Mouse (Mus musculus) kidney, adult 11 months (tissue): ENCODE measurements around the gene Dact2.
A peak's percentile ranks its signal among the peaks of the same experiment; 100 is the strongest.

Experiments used
- DNase-seq: peaks from one replicate; pipeline ENCODE4 v3.0.0; 2022

The Dact2 gene

DNA sequence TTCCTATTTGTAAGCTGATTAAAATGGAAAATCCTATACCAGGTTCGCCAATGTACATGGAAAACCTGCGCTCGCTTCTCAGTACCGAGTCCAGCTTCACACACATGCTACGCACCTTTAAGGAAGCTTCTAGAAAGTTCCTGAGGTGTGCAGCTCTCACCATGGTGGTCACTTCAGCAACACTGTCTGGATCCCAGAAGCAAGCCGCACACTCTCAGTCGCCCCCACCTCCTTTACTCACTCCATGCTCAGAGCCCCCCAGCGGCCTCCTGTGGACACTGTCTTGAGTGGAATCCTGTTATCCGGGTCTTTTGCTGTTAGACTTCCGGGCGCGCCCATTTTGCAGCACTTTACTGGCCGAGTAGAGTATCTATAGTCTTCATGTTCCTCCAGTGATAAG, at the start of gene Dact2:
Gene Dact2 (minus strand): TSS at position 244 of the 400 bp plus-strand sequence.
- DNase-seq = no peak

DNA sequence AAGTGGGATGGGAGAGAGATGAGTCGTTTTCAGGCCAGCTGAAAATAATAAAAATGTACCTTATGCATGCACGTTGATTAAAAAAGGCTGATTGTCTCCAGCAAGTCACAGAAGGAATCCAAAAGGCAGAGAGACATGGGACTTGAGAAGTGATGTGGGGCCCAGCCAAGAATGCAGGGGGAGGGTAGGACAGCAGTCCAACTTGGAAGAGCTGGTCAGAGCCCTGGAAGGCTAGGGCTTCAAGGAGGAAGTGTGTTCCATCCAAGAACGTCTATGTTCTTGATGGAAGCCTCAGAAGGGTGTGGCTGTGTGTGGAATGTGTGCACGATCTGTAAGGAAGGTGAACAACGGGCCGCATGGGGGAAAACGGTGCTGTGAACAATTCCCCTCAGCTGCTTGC, 48.4 kb upstream of the Dact2 start:
- no peak for DNase-seq

GRCm38 (mm10) chr17:14250401-14250800, 46.3 kb upstream of the Dact2 start:
- no peak for DNase-seq

DNA sequence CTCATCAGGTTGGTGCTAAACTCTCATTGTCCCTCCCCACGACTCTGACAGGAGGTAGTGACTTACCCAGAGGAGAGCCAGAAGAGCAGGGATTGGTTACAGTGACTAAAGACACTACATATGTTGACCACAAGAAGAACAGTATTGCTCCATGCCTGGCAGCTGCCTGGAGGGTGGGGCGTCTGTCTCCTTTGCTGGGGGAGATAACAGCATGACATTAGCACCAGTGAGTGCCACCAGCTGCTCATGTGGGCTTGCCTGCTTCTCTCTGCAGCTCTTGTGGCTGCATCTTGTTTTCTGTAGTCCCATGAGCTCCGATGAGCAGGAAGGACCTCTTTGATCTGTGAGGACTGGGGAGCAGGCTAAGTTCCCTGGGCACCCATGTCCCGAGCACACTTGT, 45.5 kb upstream of the Dact2 start:
- no peak for DNase-seq

DNA sequence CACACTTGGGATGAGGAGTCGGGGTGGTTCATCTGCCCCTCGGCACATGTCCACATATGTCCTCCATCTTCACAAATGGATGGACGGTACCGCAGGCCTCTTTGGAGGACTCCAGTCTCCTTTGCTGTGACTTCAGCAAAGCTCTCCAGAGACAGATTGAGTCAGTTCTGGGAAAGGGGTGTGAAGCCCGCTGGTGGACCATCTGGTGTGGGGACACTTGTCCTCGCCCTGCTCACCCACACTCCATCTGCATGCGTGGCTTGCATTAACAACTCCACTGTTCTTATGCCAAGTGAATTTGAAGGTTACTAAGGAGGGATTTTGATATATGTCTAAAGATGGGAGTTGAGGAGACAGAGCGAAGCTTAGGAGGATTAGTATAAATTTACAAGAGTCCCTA, 43.8 kb upstream of the Dact2 start:
- DNase-seq = no peak

- no peak for DNase-seq
Measured at GRCm38 (mm10) chr17:14246266-14246665, 42.2 kb upstream of the Dact2 start.

DNA sequence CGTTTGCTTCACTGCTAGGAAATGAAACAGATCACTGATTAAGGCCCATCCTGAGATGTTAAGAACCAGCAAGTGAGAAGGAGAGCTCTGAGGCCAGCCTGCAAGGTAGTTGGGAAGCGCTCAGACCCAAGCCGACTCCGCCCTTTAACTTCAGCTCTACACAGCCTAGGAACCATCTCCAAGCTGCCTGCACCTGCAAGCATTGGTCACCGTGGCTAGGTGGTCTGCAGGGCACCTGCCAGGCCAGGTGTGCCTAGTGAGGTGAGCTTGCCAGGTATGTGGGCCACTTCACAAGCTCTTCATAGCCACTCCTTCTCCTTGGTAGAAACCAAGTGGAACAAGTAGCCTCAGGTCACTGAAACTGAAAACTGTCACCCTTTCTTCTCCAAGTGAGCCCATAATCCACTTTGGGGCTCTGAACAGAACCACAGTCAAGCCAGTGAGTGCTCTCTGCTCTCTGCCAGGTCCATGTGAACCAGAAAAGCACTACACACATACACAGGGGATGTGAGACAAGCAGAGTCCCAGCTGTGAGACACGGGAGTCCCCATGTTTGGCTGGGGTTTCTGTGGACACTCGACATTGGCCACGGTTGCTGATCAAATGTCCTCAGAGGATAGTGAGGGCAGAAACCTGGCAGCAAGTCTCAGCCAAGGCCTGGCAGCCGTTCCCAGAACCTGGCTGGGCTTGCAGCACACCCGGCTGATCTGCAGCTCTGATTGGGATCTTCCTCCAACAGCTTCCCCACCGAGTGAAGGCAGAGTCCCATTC, 40.3 kb upstream of the Dact2 start:
- no peak for DNase-seq

- no peak for DNase-seq
Measured at GRCm38 (mm10) chr17:14242634-14243033, 38.5 kb upstream of the Dact2 start.

- no peak for DNase-seq
Measured at GRCm38 (mm10) chr17:14239960-14240359, 35.9 kb upstream of the Dact2 start.

GRCm38 (mm10) chr17:14237134-14237533, 33.0 kb upstream of the Dact2 start:
- no peak for DNase-seq

- no peak for DNase-seq
Measured at GRCm38 (mm10) chr17:14234774-14235389, 30.8 kb upstream of the Dact2 start.

DNA sequence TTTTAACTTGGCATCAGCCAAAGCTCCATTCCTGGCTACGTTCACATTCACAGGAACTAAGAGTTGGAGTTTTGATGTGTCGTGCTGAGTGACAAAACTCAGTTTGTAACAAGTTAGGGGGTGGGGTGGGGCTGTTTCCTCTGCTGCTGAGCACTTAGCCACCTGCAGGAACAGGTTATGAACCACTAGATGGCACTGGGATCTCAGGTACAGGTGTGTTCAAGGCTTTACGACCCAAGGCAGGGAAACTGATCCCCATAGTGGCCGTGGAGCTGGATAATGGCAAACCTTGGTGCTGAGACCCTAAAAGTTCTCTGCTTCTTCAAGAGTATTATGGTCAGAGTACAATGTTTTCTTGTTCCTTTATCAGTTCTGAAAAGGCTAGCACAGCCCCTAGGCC, 29.6 kb upstream of the Dact2 start:
- no peak for DNase-seq

DNA sequence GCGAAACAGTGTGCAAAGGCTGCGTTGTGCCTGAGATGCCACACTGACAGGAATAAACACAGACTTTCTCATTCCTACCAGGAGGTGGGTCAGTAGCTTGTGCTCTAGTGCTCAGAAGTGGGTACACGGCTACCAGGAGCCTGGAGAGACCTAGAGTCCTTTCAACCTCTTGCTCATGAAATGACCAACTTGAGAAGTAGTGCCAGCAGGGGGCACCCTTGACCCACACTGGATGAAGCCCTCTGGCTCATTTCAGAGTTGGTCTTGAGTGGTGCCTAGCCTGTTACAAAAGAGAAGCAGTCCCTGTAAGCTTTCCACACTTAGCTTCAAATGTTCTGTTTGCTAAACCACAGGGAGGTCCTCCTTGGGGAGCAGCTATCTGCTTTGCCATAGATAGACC, 28.5 kb upstream of the Dact2 start:
- peak; percentile 43 for DNase-seq

- DNase-seq = no peak
Measured at GRCm38 (mm10) chr17:14230698-14231430, 26.8 kb upstream of the Dact2 start.

DNA sequence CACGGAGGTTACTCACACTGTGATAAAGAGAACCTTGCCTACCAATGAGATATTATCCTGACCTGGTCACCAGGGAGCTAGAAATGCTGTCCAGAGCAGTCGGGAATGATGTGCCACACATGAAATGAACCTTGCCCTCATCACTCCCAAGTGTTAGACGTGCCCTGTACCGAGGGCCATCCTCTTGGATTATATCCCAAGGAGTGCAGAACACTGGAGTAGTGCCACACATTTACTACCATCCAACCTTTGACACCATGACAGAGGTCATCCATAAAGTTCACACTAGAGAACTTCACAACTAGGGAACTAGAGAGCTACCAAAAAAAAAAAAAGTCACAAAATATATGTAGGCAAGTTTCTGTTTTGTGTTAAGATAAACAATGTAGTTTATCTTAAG, 24.3 kb upstream of the Dact2 start:
- peak; percentile 45 for DNase-seq

DNA sequence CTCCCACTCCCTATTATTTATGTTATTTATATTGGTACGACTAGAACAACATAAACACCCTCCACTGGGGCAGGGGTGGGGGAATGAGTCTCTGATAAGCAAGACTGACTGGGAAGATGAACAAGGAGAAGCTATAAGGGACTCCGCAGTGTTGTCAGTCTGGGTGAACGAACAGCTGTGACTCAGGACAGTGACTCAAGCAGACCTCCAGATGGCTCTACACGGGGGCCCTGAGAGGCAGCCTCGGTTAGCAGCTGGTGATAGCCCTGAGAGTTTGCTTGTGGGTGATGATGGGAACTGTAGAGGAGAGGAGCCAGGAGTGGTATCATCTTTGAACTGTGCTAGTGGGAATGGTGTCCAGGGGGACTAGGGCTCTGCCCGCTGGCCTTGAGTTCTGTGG, 23.5 kb upstream of the Dact2 start:
- DNase-seq = no peak

GRCm38 (mm10) chr17:14226778-14227177, 22.7 kb upstream of the Dact2 start:
- DNase-seq = no peak

DNA sequence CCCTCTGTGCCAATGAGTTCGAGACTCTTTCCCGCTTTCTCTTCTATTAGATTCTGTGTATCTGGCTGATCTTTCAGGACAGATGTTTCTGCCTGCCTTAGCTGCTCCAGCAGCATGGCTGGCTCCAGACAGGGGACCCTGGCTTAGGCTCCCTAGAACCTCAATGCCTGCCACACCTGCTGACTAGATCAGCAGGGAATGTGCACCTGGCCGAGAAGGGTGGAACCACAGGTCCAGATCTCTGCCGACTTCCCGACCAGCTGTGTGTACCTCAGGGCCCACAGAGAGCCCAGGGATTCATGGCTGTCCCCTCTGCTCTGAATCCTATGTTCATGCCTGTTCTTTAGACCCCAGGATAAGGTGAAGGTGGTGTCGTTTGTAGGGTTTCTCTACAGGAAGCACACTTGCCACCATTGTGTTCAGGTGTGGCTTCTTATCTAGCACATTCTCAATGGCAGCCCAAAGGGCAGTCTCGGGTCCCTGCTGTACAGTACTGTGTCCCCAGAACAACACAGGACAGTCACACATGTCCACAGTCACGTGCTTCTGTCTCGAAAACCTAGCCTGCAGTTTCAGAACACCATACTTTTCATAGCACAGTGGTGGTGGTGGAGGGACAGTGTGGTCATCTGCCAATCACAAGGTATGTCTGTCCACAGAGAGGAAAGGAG, 22.0 kb upstream of the Dact2 start:
- DNase-seq = no peak

- DNase-seq = no peak
Measured at GRCm38 (mm10) chr17:14221893-14222615, 17.9 kb upstream of the Dact2 start.

GRCm38 (mm10) chr17:14220606-14221202, 16.6 kb upstream of the Dact2 start:
- DNase-seq = no peak

GRCm38 (mm10) chr17:14213976-14214529, 9.9 kb upstream of the Dact2 start:
- DNase-seq = no peak

DNA sequence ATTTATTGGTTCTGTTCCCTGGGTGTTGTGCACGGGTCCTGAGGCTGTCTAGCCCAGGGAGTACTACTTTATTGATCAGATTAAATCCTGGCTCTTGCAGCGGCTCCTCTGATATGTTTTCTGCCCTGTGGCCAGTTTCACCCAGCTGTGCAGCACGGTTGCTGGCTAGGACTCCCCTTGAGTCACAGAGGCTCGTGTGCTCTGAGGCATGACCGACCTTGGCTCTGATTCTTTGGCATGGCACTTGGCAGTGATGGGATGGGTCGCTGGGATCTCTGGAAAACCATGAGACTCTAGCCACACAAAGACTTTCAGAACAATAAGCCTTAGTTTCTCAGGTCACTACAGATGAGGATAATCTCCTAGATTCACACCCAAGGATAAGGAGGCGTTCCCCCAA, 8.7 kb upstream of the Dact2 start:
- no peak for DNase-seq
